Mouse (Mus musculus) 416B (cell line): ENCODE measurements around the gene Hist1h2bn.

Experiments used
- DNase-seq: peaks from one replicate; pipeline ENCODE4 v3.0.0; 2011; ENCODE audit warnings: low read depth

Gene Hist1h2bn

DNA sequence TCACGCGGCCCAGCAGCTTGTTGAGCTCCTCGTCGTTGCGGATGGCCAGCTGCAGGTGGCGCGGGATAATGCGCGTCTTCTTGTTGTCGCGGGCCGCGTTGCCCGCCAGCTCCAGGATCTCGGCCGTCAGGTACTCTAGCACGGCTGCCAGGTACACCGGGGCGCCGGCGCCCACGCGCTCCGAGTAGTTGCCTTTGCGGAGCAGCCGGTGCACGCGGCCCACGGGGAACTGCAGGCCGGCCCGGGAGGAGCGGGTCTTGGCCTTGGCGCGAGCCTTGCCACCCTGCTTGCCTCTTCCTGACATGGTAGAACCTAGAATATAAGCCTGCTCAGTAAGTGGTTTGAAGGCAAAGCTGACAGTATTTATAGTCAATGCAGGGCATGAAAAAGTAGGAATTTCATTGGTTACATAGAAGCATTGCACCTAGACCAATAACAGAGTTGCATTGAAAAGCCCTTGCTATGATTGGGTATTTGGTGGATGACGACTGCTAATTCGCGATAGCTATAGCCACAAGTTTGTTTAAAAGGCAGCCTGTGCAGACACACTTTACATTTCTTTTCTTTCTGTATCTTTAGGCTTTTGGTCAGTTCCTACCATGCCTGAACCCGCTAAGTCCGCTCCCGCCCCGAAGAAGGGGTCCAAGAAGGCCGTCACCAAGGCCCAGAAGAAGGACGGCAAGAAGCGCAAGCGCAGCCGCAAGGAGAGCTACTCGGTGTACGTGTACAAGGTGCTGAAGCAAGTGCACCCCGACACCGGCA, at the start of gene Hist1h2bn, which contains the start of gene Hist1h2ak:
Hist1h2bn (plus strand) TSS at position 600 of the 762 bp plus-strand sequence.
Hist1h2ak (minus strand) TSS at position 304 of the 762 bp plus-strand sequence.
- peak; percentile 100 for DNase-seq

DNA sequence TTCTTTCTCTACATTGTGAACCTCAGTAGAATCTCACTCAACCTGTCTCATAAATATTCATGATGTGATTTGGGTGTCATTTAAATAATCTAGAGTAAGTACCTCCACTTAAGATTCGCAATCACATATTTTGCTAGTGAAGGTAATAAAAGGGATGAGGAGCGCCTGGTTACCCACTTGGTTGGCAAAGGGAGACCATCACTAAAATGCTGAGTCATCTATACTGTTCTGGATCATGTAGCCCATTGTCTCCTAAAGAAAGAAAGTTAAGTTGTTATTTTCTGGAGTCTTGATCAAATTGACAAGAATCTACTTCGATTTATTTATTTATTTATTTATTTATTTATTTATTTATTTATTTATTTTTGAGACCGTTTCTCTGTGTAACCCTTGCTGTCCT, 47.3 kb upstream of the Hist1h2bn start:
- DNase-seq = no peak

DNA sequence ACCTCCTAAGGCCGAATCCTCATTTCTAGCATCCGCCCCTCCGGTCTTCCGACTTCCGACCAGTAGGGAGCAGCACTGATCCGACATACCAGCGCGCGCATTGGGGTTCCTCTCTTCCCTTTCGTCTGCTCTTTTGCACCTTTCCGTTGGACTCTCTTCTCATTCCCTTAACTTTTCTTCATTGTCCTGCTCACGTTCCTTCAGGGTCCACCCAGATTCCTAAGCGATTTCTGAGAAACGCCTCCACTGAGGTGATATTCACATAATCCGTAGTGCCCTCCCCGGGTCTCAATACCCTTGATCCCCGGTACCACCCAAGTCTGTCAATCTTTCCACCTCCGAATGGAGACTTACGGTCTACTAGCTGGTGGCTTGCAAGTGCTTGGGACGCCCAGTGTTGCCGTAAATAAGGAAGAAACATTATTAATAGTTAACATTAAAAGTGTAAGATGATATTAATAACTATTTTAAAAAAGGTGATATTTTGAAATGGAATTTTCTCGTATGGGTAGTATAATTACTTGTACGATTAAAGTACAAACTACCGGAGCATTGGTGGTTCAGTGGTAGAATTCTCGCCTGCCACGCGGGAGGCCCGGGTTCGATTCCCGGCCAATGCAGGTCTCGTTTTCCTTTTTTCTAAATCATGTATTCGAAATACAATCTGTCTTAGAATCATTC, 43.8 kb upstream of the Hist1h2bn start:
- peak; percentile 90 for DNase-seq

DNA sequence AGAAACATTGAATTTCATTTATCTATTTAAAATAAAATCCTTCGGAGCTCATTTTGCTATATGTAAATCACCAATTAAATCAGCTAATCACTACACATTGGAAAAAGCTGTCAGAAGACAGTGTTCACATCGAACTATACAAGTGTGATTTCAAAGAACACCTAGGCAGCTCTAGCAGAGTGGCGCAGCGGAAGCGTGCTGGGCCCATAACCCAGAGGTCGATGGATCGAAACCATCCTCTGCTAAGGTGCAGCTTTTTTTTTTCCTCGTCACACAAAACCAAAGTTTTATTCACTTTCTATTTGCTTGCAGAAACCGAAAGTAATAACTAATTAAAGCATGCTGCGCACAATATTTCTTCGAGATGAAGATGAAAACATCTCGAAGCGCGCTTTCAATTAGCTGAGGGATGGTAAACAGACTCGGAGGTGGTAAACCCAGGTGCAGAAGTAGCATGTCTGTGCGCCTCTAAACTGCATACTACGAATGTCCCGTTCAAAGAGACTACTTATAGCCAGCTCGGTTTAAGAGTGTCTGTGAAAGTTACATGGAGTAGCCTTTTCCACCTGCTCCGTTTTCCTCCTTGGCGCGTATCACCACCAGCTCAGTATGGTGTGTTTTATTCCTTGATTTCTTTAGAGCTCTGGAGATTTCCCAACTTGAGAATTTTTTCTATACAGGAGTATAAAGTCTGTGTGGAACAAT, 43.0 kb upstream of the Hist1h2bn start:
- DNase-seq = peak; percentile 88

DNA sequence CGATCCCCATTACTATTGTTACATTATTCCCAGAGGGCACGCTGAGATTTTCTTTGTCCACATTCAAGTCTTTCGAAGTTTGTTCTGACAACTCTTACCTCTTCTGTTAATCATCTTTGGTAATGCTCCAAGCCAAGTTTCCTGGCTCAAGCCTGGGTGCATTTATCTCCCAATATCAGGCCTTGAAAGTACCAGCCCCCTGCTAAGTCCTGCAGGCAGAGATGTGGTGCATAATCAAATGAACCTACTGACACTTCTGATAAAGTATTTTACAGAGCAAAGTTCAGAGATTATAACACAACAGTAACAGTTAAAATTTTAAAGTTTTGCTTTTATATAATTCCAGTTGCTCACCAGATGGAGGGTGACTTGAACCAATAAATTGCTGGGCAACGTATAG, 42.2 kb upstream of the Hist1h2bn start:
- peak; percentile 64 for DNase-seq

DNA sequence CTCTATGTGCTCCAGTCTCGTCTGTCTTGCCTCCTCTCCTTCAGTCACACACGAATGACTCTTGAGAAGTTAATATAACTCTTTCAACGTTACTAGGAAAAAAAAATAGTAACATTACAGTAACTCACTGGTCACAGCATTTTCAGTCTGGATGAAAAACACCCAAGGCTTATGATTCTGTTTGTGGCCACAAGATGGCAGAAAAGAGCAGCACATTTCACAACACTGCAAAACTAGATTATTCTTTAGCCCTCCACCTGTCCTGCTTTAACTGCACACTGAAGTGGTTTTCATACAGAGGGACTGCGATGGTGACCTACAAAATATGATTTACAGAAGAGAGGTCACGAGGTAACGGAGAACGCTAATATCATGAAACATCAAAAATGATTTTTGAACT, 39.2 kb upstream of the Hist1h2bn start:
- DNase-seq = peak; percentile 91

DNA sequence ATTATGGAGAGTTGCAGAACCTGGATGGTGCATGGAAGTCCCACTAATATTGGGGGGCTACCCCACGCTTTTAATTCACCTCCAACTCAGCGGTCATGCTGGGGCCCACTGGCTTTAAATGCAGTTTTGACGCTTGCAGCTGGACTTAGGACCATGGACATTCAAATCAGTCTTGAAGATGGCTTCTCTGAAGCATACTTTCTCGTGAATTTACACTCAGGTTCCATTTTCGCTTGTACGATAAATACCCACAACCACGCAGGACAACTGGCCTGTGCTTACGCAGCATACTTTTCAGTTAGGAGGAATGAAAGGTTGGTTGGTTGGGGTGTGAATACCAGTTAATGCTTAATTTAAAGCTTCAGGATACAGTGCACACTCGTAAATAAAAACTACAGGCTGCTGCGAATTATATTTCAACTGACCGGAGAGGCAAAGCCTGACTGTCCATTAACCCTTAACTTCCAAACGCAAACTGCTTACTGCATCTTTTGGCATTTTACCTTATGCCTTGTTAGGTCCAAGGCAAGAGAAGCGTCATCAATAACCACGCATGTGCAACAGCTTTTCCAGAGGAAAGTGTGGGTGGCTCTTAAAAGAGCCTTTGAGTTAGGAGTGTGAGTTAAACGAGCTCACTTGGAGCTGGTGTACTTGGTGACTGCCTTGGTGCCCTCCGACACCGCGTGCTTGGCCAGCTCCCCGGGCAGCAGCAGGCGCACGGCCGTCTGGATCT, 38.6 kb upstream of the Hist1h2bn start:
- DNase-seq = peak; percentile 91

DNA sequence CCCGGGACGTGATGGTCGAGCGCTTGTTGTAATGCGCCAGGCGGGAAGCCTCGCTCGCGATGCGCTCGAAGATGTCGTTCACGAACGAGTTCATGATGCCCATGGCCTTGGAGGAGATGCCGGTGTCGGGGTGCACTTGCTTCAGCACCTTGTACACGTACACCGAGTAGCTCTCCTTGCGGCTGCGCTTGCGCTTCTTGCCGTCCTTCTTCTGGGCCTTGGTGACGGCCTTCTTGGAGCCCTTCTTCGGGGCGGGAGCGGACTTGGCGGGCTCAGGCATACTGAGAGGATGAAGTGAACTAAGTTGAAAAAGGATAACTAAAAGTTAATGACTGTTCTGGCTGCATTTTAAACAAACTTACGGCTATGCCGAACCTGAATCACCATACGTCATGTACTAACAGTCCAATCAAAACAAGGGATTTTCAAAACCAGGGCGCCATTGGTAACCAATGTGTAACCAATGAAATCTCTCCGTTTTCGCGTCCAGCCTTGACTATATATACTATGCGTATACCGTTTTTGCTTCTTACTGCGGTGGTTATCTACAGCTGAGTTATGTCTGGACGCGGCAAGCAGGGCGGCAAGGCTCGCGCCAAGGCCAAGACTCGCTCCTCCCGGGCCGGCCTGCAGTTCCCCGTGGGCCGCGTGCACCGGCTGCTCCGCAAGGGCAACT, 37.9 kb upstream of the Hist1h2bn start, which contains the start of the genes Hist1h2bl and Hist1h2ai:
Hist1h2bl (minus strand) TSS at position 280 of the 676 bp plus-strand sequence.
Hist1h2ai (plus strand) TSS at position 559 of the 676 bp plus-strand sequence.
- peak; percentile 100 for DNase-seq

DNA sequence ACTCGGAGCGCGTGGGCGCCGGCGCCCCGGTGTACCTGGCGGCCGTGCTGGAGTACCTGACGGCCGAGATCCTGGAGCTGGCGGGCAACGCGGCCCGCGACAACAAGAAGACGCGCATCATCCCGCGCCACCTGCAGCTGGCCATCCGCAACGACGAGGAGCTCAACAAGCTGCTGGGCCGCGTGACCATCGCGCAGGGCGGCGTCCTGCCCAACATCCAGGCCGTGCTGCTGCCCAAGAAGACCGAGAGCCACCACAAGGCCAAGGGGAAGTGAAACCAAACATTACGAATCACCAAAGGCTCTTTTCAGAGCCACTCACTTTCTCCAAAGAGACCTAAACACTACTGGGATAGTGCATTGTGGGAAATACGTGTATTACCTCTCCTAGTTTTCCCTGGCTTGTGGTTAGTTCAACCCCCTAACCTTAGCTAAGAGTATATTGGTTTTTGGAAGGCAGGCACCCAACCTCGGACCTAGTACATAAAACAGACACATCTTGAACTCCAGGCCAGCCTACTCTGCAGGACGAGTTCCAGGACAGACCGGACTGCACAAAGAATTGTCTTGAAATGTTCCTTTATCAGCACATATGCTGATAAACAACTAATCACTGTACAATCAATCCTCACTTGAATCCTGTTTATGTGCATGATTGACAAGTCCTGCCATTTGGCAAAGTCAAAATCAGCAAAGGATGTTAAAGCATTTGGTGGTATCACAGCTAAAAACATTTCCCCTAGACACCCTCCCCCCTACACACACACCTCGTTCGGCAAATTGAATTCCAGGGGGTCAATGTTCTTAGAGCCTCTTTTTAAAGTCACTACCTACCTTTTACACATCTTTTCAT, 37.2 kb upstream of the Hist1h2bn start:
- peak; percentile 93 for DNase-seq

DNA sequence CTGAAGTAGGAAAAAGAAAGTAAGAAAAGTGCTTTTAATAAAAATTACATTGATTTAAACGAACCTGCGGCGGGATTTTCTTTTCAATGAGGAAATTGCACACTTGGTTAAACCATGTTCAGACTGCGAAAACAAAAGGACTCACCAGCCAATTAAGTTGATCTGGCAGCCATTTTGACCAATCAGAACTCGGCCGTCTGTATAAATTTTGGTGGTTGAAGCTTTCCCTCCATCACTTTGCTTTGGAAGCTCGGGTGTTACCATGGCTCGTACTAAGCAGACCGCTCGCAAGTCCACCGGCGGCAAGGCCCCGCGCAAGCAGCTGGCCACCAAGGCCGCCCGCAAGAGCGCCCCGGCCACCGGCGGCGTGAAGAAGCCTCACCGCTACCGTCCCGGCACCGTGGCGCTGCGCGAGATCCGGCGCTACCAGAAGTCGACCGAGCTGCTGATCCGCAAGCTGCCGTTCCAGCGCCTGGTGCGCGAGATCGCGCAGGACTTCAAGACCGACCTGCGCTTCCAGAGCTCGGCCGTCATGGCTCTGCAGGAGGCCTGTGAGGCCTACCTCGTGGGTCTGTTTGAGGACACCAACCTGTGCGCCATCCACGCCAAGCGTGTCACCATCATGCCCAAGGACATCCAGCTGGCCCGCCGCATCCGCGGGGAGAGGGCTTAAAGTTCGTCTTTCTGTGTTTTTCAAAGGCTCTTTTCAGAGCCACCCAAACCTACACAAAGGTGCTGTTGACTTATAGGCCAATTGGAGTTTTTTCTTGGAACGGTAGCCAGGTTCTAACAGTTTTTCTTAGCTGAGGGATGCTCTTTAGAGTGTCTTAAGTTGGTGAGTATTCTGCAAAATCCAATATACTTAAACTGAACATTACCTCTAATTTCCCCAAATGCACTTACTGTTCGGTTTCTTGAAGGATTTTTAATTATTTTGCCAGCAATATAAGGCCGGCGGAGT, 36.2 kb upstream of the Hist1h2bn start, which contains the start of gene Hist1h3h:
Hist1h3h (plus strand) TSS at position 263 of the 961 bp plus-strand sequence.
- DNase-seq = peak; percentile 99

DNA sequence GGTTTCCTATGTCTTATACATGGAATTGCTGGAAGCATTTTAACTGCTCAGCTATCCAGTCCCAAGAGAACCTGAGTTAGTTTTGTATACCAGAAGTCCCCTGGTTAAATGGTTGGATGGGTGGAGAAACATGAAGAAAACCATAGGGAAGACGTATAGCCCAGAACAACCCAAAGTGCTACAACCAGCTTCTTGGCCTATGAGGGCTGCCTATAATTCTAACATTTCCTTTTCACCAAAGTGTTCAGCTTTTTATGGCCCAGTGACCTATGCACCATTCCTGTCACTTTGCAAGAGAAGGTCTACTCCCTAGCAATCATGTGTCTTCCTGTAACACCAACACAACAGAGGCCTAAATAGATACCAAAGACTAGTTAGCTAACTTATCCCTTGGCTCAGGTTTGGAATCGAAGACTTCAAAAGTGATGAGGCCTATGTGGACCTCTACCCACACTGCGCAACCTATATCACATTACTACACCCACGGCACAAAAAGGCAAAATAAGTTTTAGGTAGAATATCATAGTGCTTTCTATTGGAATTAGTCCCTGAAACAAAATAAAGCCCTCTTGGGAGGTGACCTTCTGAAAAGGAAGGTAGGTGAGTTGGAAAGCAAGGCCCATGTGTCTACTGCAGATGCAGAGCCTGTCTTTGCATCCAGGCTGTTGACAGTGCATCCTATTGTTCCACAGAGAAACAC, 35.4 kb upstream of the Hist1h2bn start:
- peak; percentile 85 for DNase-seq

DNA sequence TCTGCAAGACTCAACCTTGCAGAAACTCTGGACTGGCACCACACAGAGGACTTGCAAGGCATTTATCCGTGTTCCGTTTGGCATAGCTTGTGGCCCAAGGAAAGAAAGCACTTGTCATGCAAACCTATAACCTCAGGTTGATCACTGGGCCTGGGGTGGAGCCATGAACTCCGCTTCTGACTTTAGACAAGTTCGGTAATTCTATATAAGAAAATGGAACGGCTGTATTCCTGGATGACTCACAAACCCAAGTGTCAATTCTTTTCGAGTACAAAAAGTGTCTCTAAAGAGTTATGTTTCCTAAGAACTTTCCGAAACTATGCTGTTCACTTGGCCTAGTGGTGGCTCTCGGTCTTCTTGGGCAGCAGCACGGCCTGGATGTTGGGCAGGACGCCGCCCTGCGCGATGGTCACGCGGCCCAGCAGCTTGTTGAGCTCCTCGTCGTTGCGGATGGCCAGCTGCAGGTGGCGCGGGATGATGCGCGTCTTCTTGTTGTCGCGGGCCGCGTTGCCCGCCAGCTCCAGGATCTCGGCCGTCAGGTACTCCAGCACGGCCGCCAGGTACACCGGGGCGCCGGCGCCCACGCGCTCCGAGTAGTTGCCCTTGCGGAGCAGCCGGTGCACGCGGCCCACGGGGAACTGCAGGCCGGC, 32.7 kb upstream of the Hist1h2bn start:
- peak; percentile 89 for DNase-seq

DNA sequence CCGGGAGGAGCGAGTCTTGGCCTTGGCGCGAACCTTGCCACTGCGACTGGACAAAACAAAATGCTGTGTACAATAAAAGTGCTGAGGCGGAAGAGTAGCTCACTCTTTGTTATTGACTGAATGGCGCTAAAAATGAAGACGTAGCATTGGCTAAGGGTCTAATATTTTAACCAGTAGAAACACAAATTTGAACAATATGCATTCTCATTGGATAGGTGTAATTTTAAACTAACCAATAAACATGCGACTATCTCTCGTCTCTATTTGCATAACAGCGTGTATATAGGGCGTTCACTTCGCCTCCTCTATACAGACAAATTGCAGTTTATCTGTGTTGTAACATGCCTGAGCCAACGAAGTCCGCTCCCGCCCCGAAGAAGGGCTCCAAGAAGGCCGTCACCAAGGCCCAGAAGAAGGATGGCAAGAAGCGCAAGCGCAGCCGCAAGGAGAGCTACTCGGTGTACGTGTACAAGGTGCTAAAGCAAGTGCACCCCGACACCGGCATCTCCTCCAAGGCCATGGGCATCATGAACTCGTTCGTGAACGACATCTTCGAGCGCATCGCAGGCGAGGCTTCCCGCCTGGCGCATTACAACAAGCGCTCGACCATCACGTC, 32.1 kb upstream of the Hist1h2bn start, which contains the start of gene Hist1h2bm:
Hist1h2bm (plus strand) TSS at position 288 of the 616 bp plus-strand sequence.
- DNase-seq = peak; percentile 99

DNA sequence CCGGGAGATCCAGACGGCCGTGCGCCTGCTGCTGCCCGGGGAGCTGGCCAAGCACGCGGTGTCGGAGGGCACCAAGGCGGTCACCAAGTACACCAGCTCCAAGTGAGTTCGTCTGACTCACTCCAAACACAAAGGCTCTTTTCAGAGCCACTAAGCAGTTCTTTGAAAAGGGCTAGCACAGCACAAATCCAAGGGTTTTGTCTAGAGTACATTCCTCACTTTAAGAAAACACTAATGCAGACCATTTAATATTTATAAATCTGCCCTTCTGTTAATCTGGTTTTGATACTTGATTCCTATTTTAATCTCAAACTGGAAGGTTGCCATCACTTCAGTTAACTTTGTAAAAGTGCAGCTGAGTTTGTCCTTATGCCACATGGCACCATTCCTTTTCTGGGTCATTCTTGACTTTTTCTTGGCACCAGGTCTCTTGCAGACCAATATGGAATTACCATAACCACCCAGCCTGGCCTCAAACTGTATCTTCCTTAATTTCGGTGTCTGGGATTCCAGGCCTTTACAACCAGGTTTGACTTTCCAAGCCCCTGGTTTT, 31.5 kb upstream of the Hist1h2bn start:
- peak; percentile 86 for DNase-seq

DNA sequence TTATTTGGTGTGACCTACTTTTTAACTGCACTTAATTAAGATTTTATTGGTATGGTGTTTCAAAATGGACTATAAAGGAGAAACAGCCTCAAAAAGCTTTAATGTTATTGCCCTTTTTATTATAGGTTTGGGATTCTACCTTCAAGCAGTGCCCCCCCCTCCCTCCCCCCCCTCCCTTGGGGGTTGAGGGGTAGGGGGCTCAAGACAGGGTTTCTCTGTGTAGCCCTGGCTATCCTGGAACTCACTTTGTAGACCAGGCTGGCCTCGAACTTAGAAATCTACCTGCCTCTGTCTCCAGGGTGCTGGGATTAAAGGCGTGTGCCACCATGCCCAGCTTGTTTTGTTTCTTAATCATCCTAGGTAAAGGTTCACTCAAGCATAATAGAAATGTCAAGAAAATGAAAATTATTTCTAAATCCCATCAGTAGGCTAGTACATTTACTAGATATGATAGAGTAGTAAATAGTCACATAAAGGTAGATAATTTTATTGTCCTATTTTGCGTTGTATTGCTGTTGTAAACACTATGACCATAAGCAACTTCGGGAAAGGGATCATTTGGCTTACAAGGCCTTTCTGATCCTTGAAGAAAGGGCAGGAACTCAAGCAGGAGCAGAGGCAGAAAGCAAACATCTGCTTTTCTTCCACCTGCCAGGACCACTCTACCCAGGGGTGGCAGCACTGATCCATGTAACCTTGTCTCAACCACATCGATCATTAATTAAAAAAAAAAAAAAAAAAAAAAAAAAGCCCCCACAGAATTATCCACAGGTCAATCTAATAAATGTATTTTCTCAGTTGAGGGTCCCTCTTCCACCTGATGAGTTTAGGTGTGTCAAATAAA, 30.7 kb upstream of the Hist1h2bn start:
- peak; percentile 67 for DNase-seq
